Mouse (Mus musculus) CH12.LX (cell line): ENCODE results near the gene Elfn2. TPM values are rescaled to one million over a fixed set of nuclear protein-coding genes. Genes with fewer than 3 reads are reported as not detected.

Experiments
- DNase-seq: peaks from one replicate; pipeline ENCODE4 v3.0.0-alpha.2; 2013; ENCODE audit errors: extremely low read depth
- H3K27ac ChIP-seq: 2 replicates; pipeline ENCODE4 v1.5.1; 2012; ENCODE audit warnings: low read depth, mild to moderate bottlenecking, control low read depth, moderate library complexity; ENCODE audit not compliant: insufficient read depth
- H3K27me3 ChIP-seq: replicated peaks from 2 replicates; pipeline ENCODE3; 2012; ENCODE audit warnings: inconsistent platforms
- H3K36me3 ChIP-seq, 2 experiments: replicated peaks in 1 of 2; 2 replicates each; pipeline versions ENCODE3 to v1.6.1; 2012; ENCODE audit warnings: inconsistent platforms in 1 of 2, low read length in 1 of 2, mild to moderate bottlenecking in 1 of 2, mixed read lengths in 1 of 2, moderate library complexity in 1 of 2; ENCODE audit not compliant: control insufficient read depth in 1 of 2, insufficient read depth in 1 of 2
- H3K4me1 ChIP-seq, 2 experiments: 2 replicates each; pipeline ENCODE4 v1.6.1; 2012; ENCODE audit warnings: inconsistent platforms in 1 of 2, moderate library complexity in 1 of 2; ENCODE audit not compliant: insufficient read depth in 2 of 2, control insufficient read depth in 1 of 2
- H3K4me2 ChIP-seq: 2 replicates; pipeline ENCODE4 v1.6.1; 2012; ENCODE audit warnings: low read depth, mild to moderate bottlenecking, control low read depth; ENCODE audit not compliant: poor library complexity, insufficient read depth, severe bottlenecking
- H3K4me3 ChIP-seq, 3 experiments: fragments of 150-350 bp in 1 of 3; sonication (generic) in 1 of 3; replicated peaks in 1 of 3; 2 replicates each; pipeline versions ENCODE3 to v1.5.1; 2011 to 2012; ENCODE audit warnings: low read depth in 2 of 3, low read length in 2 of 3, mild to moderate bottlenecking in 2 of 3, moderate library complexity in 2 of 3, control low read depth in 1 of 3, improper control_type of control experiment in 1 of 3, inconsistent platforms in 1 of 3, mixed read lengths in 1 of 3; ENCODE audit not compliant: poor library complexity in 1 of 3
- H3K79me2 ChIP-seq: replicated peaks from 2 replicates; pipeline ENCODE4 v1.6.1; 2012; ENCODE audit warnings: mild to moderate bottlenecking, moderate library complexity; ENCODE audit not compliant: control insufficient read depth, poor library complexity, insufficient read depth, severe bottlenecking; ENCODE audit errors: extremely low read depth
- H3K9ac ChIP-seq: 2 replicates; pipeline ENCODE4 v1.6.1; 2012; ENCODE audit warnings: low read depth, mild to moderate bottlenecking, control low read depth, moderate library complexity; ENCODE audit not compliant: insufficient read depth
- H3K9me3 ChIP-seq: replicated peaks from 2 replicates; pipeline ENCODE3; 2012; ENCODE audit warnings: low read length, inconsistent platforms, mixed read lengths
- BHLHE40 ChIP-seq: IDR thresholded peaks from 2 replicates; pipeline ENCODE4 v1.6.1; 2011; ENCODE audit warnings: mild to moderate bottlenecking, low read depth, low read length, improper control_type of control experiment
- E2F4 ChIP-seq: IDR thresholded peaks from 2 replicates; pipeline ENCODE4 v1.6.1; 2011; ENCODE audit warnings: low read depth, low read length, improper control_type of control experiment; ENCODE audit not compliant: insufficient replicate concordance
- GABPA ChIP-seq: IDR thresholded peaks from 2 replicates; pipeline ENCODE4 v1.6.1; 2012; ENCODE audit warnings: low read depth, low read length, improper control_type of control experiment, inconsistent platforms; ENCODE audit not compliant: insufficient replicate concordance
- HCFC1 ChIP-seq: IDR thresholded peaks from 2 replicates; pipeline ENCODE4 v1.6.1; 2012; ENCODE audit warnings: low read depth, mild to moderate bottlenecking, inconsistent platforms, low read length, improper control_type of control experiment
- IRF4 ChIP-seq: IDR thresholded peaks from 2 replicates; pipeline ENCODE4 v1.6.1; 2014; ENCODE audit warnings: low read depth, mild to moderate bottlenecking, inconsistent platforms, low read length, improper control_type of control experiment
- JUN ChIP-seq: IDR thresholded peaks from 2 replicates; pipeline ENCODE4 v1.6.1; 2011; ENCODE audit warnings: low read depth, mild to moderate bottlenecking, low read length, improper control_type of control experiment, moderate library complexity; ENCODE audit not compliant: insufficient read depth
- MAZ ChIP-seq: IDR thresholded peaks from 2 replicates; pipeline ENCODE4 v1.6.1; 2012; ENCODE audit warnings: low read depth, mild to moderate bottlenecking, inconsistent platforms, low read length, improper control_type of control experiment, moderate library complexity
- MXI1 ChIP-seq: IDR thresholded peaks from 2 replicates; pipeline ENCODE4 v1.6.1; 2011; ENCODE audit warnings: mild to moderate bottlenecking, low read depth, low read length, improper control_type of control experiment
- MYC ChIP-seq: IDR thresholded peaks from 2 replicates; pipeline ENCODE4 v1.6.1; 2011; ENCODE audit warnings: low read depth, mild to moderate bottlenecking, improper control_type of control experiment, low read length
- NRF1 ChIP-seq: IDR thresholded peaks from 2 replicates; pipeline ENCODE4 v1.6.1; 2014; ENCODE audit warnings: low read depth, mild to moderate bottlenecking, inconsistent platforms, low read length, improper control_type of control experiment, moderate library complexity
- POLR2AphosphoS2 ChIP-seq: IDR thresholded peaks from 2 replicates; pipeline ENCODE4 v1.6.1; 2011; ENCODE audit warnings: low read depth, low read length, improper control_type of control experiment
- RAD21 ChIP-seq: IDR thresholded peaks from 2 replicates; pipeline ENCODE4 v1.6.1; 2011; ENCODE audit warnings: low read depth, mild to moderate bottlenecking, low read length, improper control_type of control experiment, moderate library complexity
- SMC3 ChIP-seq: IDR thresholded peaks from 2 replicates; pipeline ENCODE4 v1.6.1; 2011; ENCODE audit warnings: low read depth, low read length, improper control_type of control experiment
- TBP ChIP-seq: conservative IDR thresholded peaks from 2 replicates; pipeline ENCODE4 v1.6.1; 2011; ENCODE audit warnings: low read depth, low read length, improper control_type of control experiment
- UBTF ChIP-seq: IDR thresholded peaks from 2 replicates; pipeline ENCODE4 v1.6.1; 2012; ENCODE audit warnings: low read depth, mild to moderate bottlenecking, inconsistent platforms, low read length, improper control_type of control experiment, moderate library complexity
- USF1 ChIP-seq: IDR thresholded peaks from 2 replicates; pipeline ENCODE4 v1.6.1; 2014; ENCODE audit warnings: low read depth, mild to moderate bottlenecking, inconsistent platforms, low read length, improper control_type of control experiment
- ZMIZ1 ChIP-seq: IDR thresholded peaks from 2 replicates; pipeline ENCODE4 v1.6.1; 2012; ENCODE audit warnings: low read depth, mild to moderate bottlenecking, inconsistent platforms, low read length, improper control_type of control experiment
- dilution Hi-C: fragments of 300-500 bp; cut with MboI; formaldehyde crosslinking; loops from 2 replicates; pipeline ENCODE4 v1.14.3; 2020; ENCODE audit warnings: low sequenced_read_pairs; ENCODE audit not compliant: extremely low pct_unique_long_range_greater_than_20kb, extremely low pct_ligation_motif_present
- in situ Hi-C: fragments of 300-500 bp; cut with MboI; formaldehyde crosslinking; loops from 3 replicates; pipeline ENCODE4 v1.14.3; 2019; ENCODE audit warnings: low sequenced_read_pairs, low pct_ligation_motif_present, low pct_unique_long_range_greater_than_20kb, mixed read lengths
- polyA plus RNA-seq: library from polyadenylated mRNA; unstranded; fragments of >175 nt; gene quantifications from 2 replicates; pipeline ENCODE4 v1.2.1, GENCODE M21; 2012; ENCODE audit warnings: low read depth; ENCODE audit not compliant: insufficient read length
- total RNA-seq, 2 experiments: library from RNA; depleted of rRNA; stranded (reverse); fragments of 300-350 nt in 1 of 2; fragments of >200 nt in 1 of 2; gene quantifications; 2 replicates each; pipeline ENCODE4 v1.2.3; 2012 to 2014

Gene Elfn2
- total and polyA plus RNA-seq, 3 experiments = 0.06 TPM; not detected in 2

- H3K9me3 ChIP-seq = peaks cover 2% of the 10 kb centered on the region
- H3K36me3 ChIP-seq = no peaks in the 10 kb centered on the region
- H3K27me3 ChIP-seq = peaks cover 24% of the 10 kb centered on the region
- H3K9ac ChIP-seq = no peak overlapping the region
- no peak overlapping the region for H3K4me2 ChIP-seq
- H3K79me2 ChIP-seq = no peaks in the 10 kb centered on the region
- in situ Hi-C loops = loop anchor here (10.0 to 25.0 kb wide), 2 partner anchors 116 to 303 kb away; partner anchors contain the start of gene Kctd17
- H3K27ac ChIP-seq = no peak overlapping the region
- TF ChIP-seq GABPA = no peak
- TF ChIP-seq NRF1 = no peak
- TF ChIP-seq MAZ = no peak
- TF ChIP-seq IRF4 = no peak
- DNase-seq = no peak
- peaks cover 0 to 6% of the 10 kb centered on the region in 2 experiments; a peak in 2 of 4 replicates for H3K4me1 ChIP-seq
- H3K4me3 ChIP-seq = no peak overlapping the region
- dilution Hi-C loops = loop anchor here (25.0 kb wide), 1 partner anchor 97 kb away; the partner anchor contains the start of gene Cdc42ep1
Observed at GRCm38 (mm10) chr15:78740662-78741061, 22.1 kb upstream of the Elfn2 start.

GRCm38 (mm10) chr15:78737146-78737545, 18.6 kb upstream of the Elfn2 start:
- dilution Hi-C loops = loop anchor here (25.0 kb wide), 1 partner anchor 100 kb away; the partner anchor contains the start of gene Cdc42ep1
- peaks cover 41% of the 10 kb centered on the region for H3K27me3 ChIP-seq
- TF ChIP-seq MXI1 = no peak
- TF ChIP-seq TBP = no peak
- TF ChIP-seq RAD21 = no peak
- TF ChIP-seq MAZ = no peak
- no peak for TF ChIP-seq IRF4
- TF ChIP-seq JUN = no peak
- TF ChIP-seq NRF1 = no peak
- TF ChIP-seq E2F4 = no peak
- TF ChIP-seq POLR2AphosphoS2 = no peak
- TF ChIP-seq ZMIZ1 = no peak
- TF ChIP-seq HCFC1 = no peak
- no peak for TF ChIP-seq SMC3
- no peak for TF ChIP-seq UBTF
- TF ChIP-seq BHLHE40 = no peak
- TF ChIP-seq USF1 = no peak
- no peak for TF ChIP-seq MYC

More at GRCm38 (mm10) chr15:78737146-78737545, 18.6 kb upstream of the Elfn2 start:
- Histone ChIP-seq H3K4me3 (no peak overlapping the region), H3K79me2 (no peaks in the 10 kb centered on the region), H3K36me3 (no peaks in the 10 kb centered on the region), H3K9ac (no peak overlapping the region), H3K4me2 (no peak overlapping the region), H3K4me1 (no peaks in the 10 kb centered on the region), H3K27ac (no peak overlapping the region), H3K9me3 (peaks cover 2% of the 10 kb centered on the region)
- no peak for DNase-seq
- in situ Hi-C loops = loop anchor here (25.0 kb wide), 1 partner anchor 300 kb away; the partner anchor contains the start of gene Kctd17
